Mouse (Mus musculus) urinary bladder, adult 18-20 months (tissue): ENCODE measurements at regions not wholly inside any gene's neighbourhood (a gene's known extent, or its start where the extent isn't known, plus 50 kb on each side); places are given as distances from the start of the nearest gene placed in this dataset.

Source experiments
- DNase-seq, 2 experiments: peaks; one replicate each; pipeline ENCODE4 v3.0.0; 2022; ENCODE audit warnings: low spot score in 2 of 2, mixed read lengths in 2 of 2

GRCm38 (mm10) chr14:24731872-24732525, 245.1 kb downstream of the Rps24 start:
- no peak for DNase-seq

GRCm38 (mm10) chr14:24733326-24733725, 246.4 kb downstream of the Rps24 start:
- no peak for DNase-seq

- DNase-seq = no peak
Measured at GRCm38 (mm10) chr14:24738869-24739268, 251.9 kb downstream of the Rps24 start.

GRCm38 (mm10) chr14:24744451-24744850, 257.5 kb downstream of the Rps24 start:
- DNase-seq = no peak

GRCm38 (mm10) chr14:24745730-24746129, 258.8 kb downstream of the Rps24 start:
- DNase-seq = peak in 1 of 2 experiments; percentile 12

- no peak for DNase-seq
Measured at GRCm38 (mm10) chr14:24747471-24747795, 260.5 kb downstream of the Rps24 start.

- DNase-seq = peak; percentile 4 to 42
Measured at GRCm38 (mm10) chr14:24747796-24748496, 261.0 kb downstream of the Rps24 start.

GRCm38 (mm10) chr14:24748497-24748862, 261.6 kb downstream of the Rps24 start:
- no peak for DNase-seq

GRCm38 (mm10) chr14:24749313-24749712, 262.4 kb downstream of the Rps24 start:
- DNase-seq = no peak

GRCm38 (mm10) chr14:24751227-24751626, 264.3 kb downstream of the Rps24 start:
- no peak for DNase-seq

GRCm38 (mm10) chr14:24754753-24755152, 267.8 kb downstream of the Rps24 start:
- DNase-seq = no peak

GRCm38 (mm10) chr14:24755426-24756117, 268.6 kb downstream of the Rps24 start:
- no peak for DNase-seq

- no peak for DNase-seq
Measured at GRCm38 (mm10) chr14:24757302-24757701, 270.4 kb downstream of the Rps24 start.

GRCm38 (mm10) chr14:24757843-24758242, 270.9 kb downstream of the Rps24 start:
- DNase-seq = no peak

GRCm38 (mm10) chr14:24760926-24761325, 274.0 kb downstream of the Rps24 start:
- DNase-seq = no peak

GRCm38 (mm10) chr14:24762468-24763274, 275.7 kb downstream of the Rps24 start:
- DNase-seq = no peak

GRCm38 (mm10) chr14:24763275-24763812, 276.4 kb downstream of the Rps24 start:
- no peak for DNase-seq

GRCm38 (mm10) chr14:24763845-24764244, 276.9 kb downstream of the Rps24 start:
- DNase-seq = no peak

- no peak for DNase-seq
Measured at GRCm38 (mm10) chr14:24766260-24766659, 279.3 kb downstream of the Rps24 start.

- DNase-seq = no peak
Measured at GRCm38 (mm10) chr14:24766690-24767089, 279.8 kb downstream of the Rps24 start.

GRCm38 (mm10) chr14:24767316-24767715, 280.4 kb downstream of the Rps24 start:
- DNase-seq = no peak

- no peak for DNase-seq
Measured at GRCm38 (mm10) chr14:24767964-24768363, 281.0 kb downstream of the Rps24 start.
